Mouse (Mus musculus) megakaryocyte, adult 5-6 weeks (primary cell): ENCODE results near the gene Gm4981. TPM values are rescaled to one million over a fixed set of nuclear protein-coding genes. Genes with fewer than 3 reads are reported as not detected.
"Not testable (repeated sequence)": the region's sequence is repeated elsewhere in the genome, so short reads cannot be mapped to it uniquely, and the experiment has no call there.

Experiments
- ATAC-seq: 2 replicates; pipeline ENCODE4 v1.8.0; 2016; ENCODE audit warnings: mild to moderate bottlenecking, inconsistent platforms; ENCODE audit not compliant: poor library complexity, severe bottlenecking
- total RNA-seq, 2 experiments: library from RNA; stranded (forward) in 1 of 2; stranded (reverse) in 1 of 2; fragments of 153-499, 151-499 nt in 1 of 2; fragments of 221-1000, 200-1000 nt in 1 of 2; gene quantifications; 2 replicates each; pipeline versions ENCODE4 v1.2.3 to v1.2.4; 2015 to 2017

Gene Gm4981
- total RNA-seq (2015) (not detected in 2 replicates), total RNA-seq (2017) (not detected in 2 replicates)

DNA sequence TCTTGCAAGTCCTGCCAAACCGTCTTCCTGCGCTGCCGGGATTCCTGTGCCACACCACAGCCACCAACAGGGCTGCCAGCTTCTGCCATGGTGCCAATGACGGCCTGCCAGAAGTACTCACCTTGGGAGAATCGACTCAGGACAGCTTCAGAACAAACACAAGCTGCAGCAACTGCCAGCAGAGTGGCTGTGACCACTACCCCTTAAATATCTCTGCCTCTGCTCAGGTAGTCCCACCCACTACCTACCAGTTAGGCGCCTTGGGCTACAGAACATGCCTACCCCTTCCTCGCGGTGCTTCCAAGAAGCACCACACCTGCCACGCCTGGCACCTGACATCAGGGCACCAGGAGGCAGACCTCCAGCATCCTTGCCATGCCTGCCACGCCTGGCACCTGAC lies at the start of gene Gm4981:
TSS of gene Gm4981 (minus strand) at position 89 of the 400 bp plus-strand sequence.
- no peak for ATAC-seq

DNA sequence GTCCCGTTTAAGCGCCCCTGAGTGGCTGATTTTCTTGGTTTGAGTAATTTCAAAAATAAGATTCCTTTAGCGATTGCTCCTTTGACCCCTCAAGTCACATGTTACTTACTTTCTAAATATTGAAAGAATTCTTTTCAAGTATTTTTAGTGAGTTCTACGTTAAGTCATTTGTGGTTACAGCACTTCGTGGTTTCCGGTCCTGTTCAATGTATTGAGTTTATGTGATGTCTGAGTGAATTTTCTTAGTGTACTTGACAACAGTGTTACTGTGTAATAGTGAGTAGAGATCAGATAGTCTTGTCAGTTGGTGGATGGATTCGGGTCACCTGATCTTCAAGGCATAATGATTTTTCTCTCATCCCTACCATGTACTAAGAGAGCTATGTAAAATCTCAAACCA lies 45.7 kb upstream of the Gm4981 start:
- no peak for ATAC-seq

DNA sequence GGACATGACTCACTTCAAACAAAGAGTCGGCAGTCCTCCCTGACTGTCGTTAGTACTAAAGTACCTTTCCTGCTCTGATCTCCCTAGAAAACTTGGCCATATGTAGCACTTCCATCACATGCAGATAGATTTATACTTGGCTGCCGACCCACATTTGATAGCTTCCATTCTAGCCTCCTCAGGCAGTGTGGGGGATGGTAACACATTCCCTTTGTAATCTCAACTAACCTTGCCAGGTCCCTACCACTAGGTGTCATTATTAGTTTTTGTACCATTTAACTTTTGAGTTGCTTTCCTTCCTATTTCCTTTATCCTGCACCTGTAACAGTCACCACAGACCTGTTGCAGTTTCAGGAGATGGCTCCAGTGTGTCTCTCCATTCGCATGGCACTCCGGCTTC lies 22.0 kb upstream of the Gm4981 start:
- ATAC-seq: no peak

DNA sequence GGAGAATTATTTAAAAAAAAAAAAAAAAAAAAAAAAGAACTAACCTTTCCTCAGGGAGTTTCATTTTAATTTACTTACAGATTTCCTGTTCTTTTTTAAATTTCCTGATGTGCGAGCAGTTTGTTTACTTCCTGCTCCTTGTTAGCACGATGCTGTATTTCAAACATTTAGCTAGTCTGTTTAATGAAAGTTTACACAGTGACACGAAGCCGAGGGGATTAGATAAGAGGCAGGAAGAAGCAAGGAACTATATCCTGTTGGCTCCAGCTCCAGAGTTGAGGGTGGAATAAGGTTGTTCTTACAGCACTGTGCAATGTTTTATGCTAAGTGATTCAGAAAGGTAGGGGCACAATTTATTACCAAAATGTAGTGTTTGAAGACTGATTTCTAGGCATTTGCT lies 19.5 kb upstream of the Gm4981 start:
- ATAC-seq: no peak

DNA sequence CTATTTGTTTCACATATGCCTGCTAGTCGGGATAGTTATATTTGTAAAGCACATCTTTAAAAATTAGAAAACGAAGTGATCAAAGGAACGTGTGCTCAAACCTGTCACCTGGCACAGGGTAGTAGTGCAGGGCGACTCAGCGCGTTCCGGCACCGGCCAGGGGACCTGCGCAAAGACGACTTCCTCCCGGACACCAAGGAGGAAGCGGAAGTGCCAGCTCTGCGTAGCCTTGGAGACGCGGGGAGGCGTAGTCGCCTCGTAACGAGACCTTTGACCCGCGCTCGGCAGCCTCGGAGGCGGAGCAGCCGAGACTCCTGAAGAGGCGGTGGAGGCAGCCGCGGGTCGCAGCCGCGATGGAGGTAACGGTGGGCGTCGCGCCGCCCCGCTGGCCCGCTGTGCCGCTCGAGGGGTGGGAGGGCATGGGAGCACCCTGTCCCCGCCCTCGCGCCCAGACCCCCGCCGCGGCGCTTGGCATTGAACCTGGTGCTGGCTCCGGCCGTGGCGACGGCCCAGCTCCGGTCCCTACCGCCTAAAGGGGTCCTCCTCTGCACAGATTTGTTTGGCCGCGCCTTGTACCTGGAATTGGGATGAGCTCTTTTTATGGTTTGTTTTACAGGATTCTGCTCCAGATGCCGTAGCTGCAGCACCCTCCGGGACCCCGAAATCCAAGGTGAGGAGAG lies 18.9 kb upstream of the Gm4981 start, which contains the start of gene Gcc2:
TSS of gene Gcc2 (plus strand) at position 285 of the 680 bp plus-strand sequence.
- ATAC-seq: peak; percentile 100

DNA sequence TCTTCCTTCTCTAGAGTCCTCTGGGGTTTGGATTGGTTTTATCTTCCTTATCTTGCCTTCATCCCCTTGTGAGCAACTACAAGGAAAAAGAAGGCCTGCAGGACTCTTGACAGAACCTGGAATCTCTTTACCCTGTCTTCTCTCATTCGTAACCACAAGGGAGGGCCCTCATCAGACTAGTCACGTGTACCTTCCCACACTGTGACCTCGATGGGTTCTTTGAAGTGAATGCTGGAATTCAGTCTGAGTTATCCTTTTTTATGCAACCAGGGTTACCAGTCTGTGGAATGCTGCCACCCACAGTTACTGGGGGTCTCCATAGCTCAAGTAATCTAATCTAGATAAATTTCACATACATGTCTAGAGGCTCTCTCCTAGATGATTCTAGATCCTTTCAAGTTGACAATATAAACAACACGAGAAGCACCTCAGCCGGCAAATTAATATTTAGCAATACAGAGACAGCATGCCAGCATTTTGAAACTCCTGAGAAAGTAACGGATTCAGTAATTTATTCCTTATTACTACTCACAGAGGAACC lies 18.2 kb upstream of the Gm4981 start:
- ATAC-seq: peak; percentile 9

DNA sequence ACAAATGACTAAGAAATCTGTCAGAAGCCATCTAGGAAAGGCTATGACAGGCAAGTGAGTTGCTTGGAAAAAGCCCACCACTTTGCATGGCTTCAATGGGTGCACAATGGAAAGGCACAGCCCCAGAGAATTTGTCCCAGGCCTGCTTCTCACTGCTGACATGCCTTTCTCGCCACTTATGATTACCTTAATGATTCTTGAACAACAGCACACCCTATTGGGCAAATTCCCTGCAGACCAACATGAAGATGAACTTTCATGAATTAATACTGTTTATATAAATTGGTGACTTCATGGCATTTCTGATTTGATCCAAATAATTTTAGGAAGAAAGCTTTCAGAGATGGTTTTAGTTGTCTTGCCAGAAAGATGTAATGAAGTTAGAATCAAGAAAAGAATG lies 13.0 kb upstream of the Gm4981 start:
- ATAC-seq: no peak

DNA sequence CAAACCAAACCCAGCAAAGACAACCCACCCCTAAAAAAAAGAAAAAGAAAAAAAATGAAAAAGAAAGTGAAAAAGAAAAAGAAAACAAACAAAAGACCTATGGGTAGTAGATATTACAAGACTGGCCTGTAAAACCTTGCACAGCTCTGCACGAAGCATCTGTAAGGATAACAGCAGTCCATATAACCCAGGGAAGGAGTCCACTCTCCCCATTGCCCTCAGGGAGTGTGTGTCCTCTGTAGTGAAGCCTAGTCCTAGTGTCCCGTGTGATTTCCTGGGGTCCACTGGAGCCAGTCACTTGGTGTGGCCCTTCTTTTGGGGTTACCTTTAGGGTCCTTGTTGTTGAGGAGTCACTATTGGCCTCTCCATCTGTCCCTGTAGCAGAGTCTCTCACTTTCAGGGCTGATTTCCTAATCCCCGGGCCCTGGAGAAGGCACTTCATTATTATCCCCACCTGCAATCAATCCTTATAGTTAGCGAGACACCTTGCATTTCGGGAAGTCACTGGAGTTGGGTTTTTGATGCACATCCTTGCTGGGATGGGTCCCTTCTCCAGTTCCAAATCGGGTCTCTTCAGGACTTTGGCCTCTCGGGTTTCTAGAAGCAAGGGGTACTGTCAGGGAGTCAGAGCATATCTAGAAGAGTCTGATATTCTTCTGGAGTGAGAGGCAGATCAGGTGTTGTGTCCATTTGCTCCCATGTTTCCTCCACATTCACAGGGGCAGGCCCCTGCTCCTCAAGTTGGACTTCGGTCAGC lies 2.7 kb upstream of the Gm4981 start:
- ATAC-seq: peak; percentile 62

DNA sequence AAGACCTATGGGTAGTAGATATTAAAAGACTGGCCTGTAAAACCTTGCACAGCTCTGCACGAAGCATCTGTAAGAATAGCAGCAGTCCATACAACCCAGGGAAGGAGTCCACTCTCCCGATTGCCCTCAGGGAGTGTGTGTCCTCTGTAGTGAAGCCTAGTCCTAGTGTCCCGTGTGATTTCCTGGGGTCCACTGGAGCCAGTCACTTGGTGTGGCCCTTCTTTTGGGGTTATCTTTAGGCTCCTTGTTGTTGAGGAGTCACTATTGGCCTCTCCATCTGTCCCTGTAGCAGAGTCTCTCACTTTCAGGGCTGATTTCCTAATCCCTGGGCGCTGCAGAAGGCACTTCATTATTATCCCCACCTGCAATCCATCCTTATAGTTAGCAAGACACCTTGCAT lies 1.5 kb downstream of the Gm4981 start:
- ATAC-seq: not testable (repeated sequence)

DNA sequence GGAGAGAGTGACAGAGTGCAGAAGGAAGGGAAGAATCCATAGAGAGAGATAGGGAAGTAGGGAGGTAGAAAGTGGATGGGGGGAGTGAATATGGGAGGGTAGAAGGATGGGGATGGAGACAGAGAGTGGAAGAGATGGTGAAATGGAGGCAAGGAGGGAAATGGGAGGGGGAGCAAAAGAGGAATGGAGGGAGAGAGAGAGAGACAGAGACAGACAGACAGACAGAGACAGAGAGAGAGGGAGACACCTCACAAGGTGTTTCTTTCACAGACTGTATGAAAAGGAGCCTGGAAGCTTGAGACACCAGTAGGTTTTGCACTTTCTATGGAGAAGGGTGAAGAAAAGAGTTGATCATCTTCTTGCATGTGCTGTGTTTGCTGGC lies 2.8 kb downstream of the Gm4981 start:
- ATAC-seq: not testable (repeated sequence)

DNA sequence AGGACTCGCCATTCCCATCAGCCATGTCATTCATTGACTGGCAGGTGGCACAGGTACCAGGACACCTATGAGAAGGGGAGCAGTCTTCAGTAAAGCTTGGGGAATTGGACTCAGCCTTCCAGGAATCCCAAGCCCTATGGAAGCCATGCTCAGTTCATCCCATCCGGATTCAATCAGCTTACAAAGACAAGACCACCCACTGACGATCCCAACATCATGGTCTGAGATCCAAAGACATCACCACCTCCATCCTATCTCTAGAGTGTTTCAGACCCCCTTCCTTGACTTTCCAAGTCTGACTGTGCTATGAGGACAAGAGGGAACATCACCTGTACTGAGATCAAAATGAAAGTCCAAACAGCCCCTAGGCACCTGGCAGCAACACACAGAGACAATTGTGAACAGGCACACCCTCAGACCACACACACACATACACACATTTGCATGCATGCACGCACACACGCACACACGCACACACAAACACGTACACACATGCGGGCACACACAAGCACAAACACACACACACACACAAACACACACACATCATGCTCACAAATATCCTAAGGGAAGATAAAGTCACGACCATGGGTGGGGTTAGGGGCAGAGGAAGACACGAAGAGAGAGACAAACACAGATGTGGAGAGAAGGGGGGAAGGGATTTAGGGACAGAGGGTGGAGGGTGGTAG lies 3.3 kb downstream of the Gm4981 start:
- peak; percentile 7; the same call in 1 of the 2 replicates for ATAC-seq

DNA sequence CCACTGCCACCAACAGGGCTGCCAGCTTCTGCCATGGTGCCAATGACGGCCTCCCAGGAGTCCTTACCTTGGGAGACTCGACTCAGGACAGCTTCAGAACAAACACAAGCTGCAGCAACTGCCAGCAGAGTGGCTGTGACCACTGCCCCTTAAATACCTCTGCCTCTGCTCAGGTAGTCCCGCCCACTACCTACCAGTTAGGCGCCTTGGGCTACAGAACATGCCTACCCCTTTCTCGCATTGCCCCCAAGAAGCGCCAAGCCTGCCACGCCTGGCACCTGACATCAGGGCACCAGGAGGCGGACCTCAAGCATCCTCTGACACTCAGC lies 3.9 kb downstream of the Gm4981 start, which contains the start of gene Duxf3:
TSS of gene Duxf3 (minus strand) at position 35 of the 329 bp plus-strand sequence.
- ATAC-seq: peak; percentile 16

DNA sequence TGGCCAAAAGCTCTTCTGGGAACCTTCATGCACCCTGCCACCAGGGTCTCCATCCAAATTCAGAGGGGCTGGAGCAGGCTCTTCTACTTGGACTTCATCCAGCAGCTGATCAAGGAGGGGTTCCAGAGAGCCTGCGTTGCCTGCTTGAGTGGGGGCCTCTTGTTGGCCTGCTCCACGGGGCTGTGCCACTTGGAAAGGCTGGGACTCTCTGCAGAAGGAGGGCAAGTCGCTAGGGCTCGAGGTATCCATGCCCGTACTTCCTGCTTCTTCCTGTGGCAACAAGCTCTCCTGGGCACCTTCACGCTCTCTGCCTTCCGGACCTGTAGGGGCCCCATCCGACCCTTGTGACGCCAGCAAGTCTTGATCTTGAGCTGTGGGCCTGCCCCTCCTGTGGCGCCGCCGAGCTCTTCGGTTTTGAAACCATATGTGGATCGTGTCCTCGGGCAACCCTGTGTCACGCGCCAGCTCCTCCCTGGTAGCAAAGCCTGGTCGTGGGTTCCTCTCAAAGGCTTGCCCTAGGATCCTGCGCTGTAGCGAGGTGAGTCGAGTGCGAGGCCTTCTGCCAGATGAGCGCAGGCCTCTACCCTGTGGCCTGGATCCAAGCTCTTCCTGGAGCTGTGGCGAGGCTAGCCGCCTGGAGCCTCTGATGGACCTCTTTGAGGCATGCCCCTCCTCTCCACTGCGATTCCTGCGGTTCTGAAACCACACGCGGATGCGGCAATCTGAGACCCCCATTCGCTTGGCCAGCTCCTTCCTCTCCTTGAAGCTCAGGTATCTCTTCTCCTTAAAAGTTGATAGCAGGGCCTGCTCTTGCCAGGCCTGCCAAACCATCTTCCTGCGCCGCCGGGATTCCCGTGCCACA lies 4.5 kb downstream of the Gm4981 start:
- ATAC-seq: peak; percentile 47

DNA sequence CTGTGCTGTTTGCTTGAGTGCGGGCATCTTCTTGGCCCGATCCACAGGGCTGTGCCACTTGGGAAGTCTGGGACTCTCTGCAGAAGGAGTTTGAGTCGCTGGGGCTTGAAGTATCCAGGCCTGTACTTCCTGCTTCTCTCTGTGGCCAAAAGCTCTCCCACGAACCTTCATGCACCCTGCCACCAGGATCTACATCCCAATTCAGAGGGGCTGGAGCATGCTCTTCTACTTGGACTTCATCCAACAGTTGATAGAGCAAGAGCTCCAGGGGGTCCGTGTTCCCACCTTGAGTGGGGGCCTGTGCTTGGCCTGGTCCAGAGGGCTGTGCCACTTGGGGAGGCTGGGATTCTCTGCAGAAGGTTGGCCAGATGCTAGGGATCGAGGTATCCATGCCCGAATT lies 5.4 kb downstream of the Gm4981 start:
- ATAC-seq: not testable (repeated sequence)

DNA sequence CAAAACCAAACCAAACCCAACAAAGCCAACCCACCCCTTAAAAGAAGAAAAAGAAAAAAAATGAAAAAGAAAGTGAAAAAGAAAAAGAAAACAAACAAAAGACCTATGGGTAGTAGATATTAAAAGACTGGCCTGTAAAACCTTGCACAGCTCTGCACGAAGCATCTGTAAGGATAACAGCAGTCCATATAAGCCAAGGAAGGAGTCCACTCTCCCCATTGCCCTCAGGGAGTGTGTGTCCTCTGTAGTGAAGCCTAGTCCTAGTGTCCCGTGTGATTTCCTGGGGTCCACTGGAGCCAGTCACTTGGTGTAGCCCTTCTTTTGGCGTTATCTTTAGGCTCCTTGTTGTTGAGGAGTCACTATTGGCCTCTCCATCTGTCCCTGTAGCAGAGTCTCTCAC lies 6.5 kb downstream of the Gm4981 start:
- not testable (repeated sequence) for ATAC-seq

DNA sequence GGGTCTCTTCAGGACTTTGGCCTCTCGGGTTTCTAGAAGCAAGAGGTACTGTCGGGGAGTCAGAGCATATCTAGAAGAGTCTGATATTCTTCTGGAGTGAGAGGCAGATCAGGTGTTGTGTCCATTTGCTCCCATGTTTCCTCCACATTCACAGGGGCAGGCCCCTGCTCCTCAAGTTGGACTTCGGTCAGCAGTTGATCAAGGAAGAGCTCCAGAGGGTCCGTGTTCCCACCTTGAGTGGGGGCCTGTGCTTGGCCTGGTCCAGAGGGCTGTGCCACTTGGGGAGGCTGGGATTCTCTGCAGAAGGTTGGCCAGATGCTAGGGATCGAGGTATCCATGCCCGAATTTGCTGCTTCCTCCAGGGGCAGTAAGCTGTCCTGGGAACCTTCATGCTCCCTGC lies 8.7 kb downstream of the Gm4981 start:
- ATAC-seq: not testable (repeated sequence)

DNA sequence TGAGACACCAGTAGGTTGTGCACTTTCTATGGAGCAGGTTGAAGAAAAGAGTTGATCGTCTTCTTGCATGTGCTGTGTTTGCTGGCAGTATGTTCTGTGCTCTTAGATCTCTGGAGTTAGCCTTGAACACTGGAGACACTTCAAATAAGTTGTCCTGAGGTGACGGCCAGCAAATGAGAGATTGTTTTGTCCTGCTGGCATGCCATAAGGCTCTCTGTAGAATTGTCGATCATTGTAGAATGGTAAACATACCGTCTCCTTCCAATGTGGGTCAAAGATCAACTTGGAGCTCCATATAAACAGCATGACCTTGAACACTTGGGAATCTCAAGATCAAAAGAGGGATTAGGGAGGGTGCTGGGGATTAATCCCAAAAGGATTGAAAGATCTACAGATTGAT lies 10.1 kb downstream of the Gm4981 start:
- not testable (repeated sequence) for ATAC-seq

DNA sequence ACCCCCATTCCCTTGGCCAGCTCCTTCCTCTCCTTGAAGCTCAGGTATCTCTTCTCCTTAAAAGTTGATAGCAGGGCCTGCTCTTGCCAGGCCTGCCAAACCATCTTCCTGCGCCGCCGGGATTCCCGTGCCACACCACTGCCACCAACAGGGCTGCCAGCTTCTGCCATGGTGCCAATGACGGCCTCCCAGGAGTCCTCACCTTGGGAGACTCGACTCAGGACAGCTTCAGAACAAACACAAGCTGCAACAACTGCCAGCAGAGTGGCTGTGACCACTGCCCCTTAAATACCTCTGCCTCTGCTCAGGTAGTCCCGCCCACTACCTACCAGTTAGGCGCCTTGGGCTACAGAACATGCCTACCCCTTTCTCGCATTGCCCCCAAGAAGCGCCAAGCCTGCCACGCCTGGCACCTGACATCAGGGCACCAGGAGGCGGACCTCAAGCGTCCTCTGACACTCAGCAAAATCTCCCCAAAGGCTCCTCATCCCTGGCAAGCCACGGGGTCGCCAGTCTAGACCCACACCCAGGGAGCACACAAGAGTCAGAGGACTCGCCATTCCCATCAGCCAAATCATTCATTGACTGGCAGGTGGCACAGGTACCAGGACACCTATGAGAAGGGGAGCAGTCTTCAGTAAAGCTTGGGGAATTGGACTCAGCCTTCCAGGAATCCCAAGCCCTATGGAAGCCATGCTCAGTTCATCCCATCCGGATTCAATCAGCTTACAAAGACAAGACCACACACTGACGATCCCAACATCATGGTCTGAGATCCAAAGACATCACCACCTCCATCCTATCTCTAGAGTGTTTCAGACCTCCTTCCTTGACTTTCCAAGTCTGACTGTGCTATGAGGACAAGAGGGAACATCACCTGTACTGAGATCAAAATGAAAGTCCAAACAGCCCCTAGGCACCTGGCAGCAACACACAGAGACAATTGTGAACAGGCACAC lies 11.4 kb downstream of the Gm4981 start, which contains the start of gene AW822073:
TSS of gene AW822073 (minus strand) at position 104 of the 959 bp plus-strand sequence.
- not testable (repeated sequence) for ATAC-seq
